Mouse (Mus musculus) limb, embryonic 14.5 days (tissue): ENCODE data around the gene Ank. TPM values are rescaled to one million over a fixed set of nuclear protein-coding genes. Genes with fewer than 3 reads are reported as not detected.

Experiments
- ATAC-seq: fragments of 200-750 bp; cut with Nextera tagmentation; 2 replicates; pipeline ENCODE4 v1.8.0; 2017; ENCODE audit warnings: low read depth, moderate number of reproducible peaks, moderate TSS enrichment; ENCODE audit not compliant: low FRiP score
- DNase-seq: peaks from one replicate; pipeline ENCODE4 v3.0.0-alpha.2; 2015; ENCODE audit warnings: low spot score
- H3K27ac ChIP-seq: fragments of 300-500 bp; sonication (generic); replicated peaks from 2 replicates; pipeline ENCODE4 v1.5.1; 2014; ENCODE audit warnings: low read depth, mild to moderate bottlenecking, low read length, moderate library complexity, mixed read lengths
- H3K27me3 ChIP-seq: fragments of 300-500 bp; sonication (generic); 2 replicates; pipeline ENCODE4 v1.6.1; 2014; ENCODE audit warnings: low read length, mixed read lengths; ENCODE audit not compliant: control insufficient read depth, insufficient read depth
- H3K36me3 ChIP-seq: fragments of 300-500 bp; sonication (generic); 2 replicates; pipeline ENCODE4 v1.6.1; 2014; ENCODE audit warnings: mild to moderate bottlenecking, low read length, moderate library complexity, mixed read lengths; ENCODE audit not compliant: control insufficient read depth, insufficient read depth
- H3K4me1 ChIP-seq: fragments of 300-500 bp; sonication (generic); 2 replicates; pipeline ENCODE4 v1.6.1; 2014; ENCODE audit warnings: antibody characterized with exemption, low read length, mixed read lengths; ENCODE audit not compliant: control insufficient read depth, insufficient read depth
- H3K4me2 ChIP-seq: fragments of 300-500 bp; sonication (generic); replicated peaks from 2 replicates; pipeline ENCODE4 v1.6.1; 2014; ENCODE audit warnings: low read depth, mild to moderate bottlenecking, low read length, moderate library complexity; ENCODE audit not compliant: severe bottlenecking
- H3K4me3 ChIP-seq: fragments of 300-500 bp; sonication (generic); replicated peaks from 2 replicates; pipeline ENCODE4 v1.5.1; 2014; ENCODE audit warnings: low read length
- H3K9ac ChIP-seq: fragments of 300-500 bp; sonication (generic); 2 replicates; pipeline ENCODE4 v1.6.1; 2014; ENCODE audit warnings: mild to moderate bottlenecking, low read depth, low read length, moderate library complexity; ENCODE audit not compliant: severe bottlenecking
- H3K9me3 ChIP-seq: fragments of 300-500 bp; sonication (generic); 2 replicates; pipeline ENCODE4 v1.6.1; 2016; ENCODE audit warnings: low read length; ENCODE audit not compliant: control insufficient read depth
- POLR2A ChIP-seq: fragments of 200-500 bp; IDR thresholded peaks from 2 replicates; pipeline ENCODE4 v1.8.0; 2012; ENCODE audit warnings: inconsistent platforms, mild to moderate bottlenecking, moderate library complexity, borderline replicate concordance; ENCODE audit not compliant: insufficient read depth, insufficient read length; ENCODE audit errors: extremely low read depth
- WGBS: fragments of 180-500 bp; shearing (Covaris S2); extraction: QIAGEN DNeasy Blood & Tissue Kit; methylation state at CpG from one replicate; pipeline ENCODE4 v1.1.7; 2014; 5-methylcytosine and 5-hydroxymethylcytosine counted together
- polyA plus RNA-seq, 2 experiments: library from polyadenylated mRNA; depleted of rRNA in 1 of 2; stranded (reverse) in 1 of 2; unstranded in 1 of 2; fragments of >200 nt; fragmentation: Nextera tagmentation in 1 of 2; extraction: Ambion mirVana in 1 of 2; gene quantifications; 2 replicates each; pipeline versions ENCODE4 v1.2.1 to v1.2.3; 2012 to 2014

Gene Ank
- polyA plus RNA-seq, 2 experiments, result 12.3 to 19.4 TPM

DNA sequence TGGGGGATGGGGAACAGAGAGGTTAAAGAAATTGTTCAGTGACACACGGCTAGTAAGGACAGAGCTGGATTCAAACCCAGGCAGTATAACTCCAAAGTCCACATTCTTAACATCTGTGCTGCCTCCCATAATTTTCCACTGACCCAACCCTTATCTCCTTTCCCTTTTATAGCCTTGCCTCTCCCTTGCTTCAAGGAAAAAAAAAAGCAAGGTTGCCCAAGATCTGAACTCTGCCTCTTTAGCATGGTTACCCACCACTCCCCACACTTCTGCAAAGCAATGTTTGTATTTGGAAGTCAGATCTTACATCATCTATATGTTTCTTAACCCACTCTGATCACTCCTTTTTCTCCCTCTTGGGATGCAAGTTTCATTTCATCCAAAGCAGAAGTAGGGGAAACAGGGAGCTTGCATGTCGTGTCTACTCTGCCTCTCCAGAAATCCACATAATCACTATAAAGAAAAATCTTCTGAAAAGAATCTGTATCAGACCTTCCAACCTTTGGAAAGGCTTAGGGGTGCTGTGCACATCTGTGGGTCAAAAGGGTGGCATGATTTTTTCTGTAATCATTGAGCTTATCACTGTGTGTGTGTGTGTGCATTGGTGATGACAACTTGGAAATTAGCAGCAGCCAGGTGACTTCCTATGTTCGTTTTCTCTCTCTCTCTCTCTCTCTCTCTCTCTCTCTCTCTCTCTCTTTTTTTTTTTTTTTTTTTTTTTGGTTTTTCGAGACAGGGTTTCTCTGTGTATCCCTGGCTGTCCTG, 33.4 kb upstream of the Ank start:
- ATAC-seq (no peak), DNase-seq (no peak)
- Histone ChIP-seq H3K36me3 (no peaks in the 10 kb centered on the region), H3K4me1 (peaks cover 14% of the 10 kb centered on the region), H3K9me3 (no peaks in the 10 kb centered on the region), H3K4me3 (no peak overlapping the region), H3K4me2 (no peak overlapping the region), H3K27ac (no peak overlapping the region), H3K27me3 (no peaks in the 10 kb centered on the region), H3K9ac (no peak overlapping the region)
- 83% methylated on average over 4 of the region's 4 CpGs for WGBS
- TF ChIP-seq POLR2A, result no peak

- H3K4me2 ChIP-seq, result no peak overlapping the region
- TF ChIP-seq POLR2A, result no peak
- no peak for DNase-seq
- H3K4me3 ChIP-seq, result no peak overlapping the region
- no peak overlapping the region for H3K9ac ChIP-seq
- no peaks in the 10 kb centered on the region for H3K36me3 ChIP-seq
- H3K27ac ChIP-seq, result no peak overlapping the region
- no peak for ATAC-seq
- H3K27me3 ChIP-seq, result no peaks in the 10 kb centered on the region
- no peaks in the 10 kb centered on the region for H3K9me3 ChIP-seq
- H3K4me1 ChIP-seq, result no peaks in the 10 kb centered on the region; the same call in 1 of the 2 replicates
- WGBS, result 77% methylated on average over 5 of the region's 5 CpGs
Observed at GRCm38 (mm10) chr15:27435409-27435808, 31.1 kb upstream of the Ank start.

DNA sequence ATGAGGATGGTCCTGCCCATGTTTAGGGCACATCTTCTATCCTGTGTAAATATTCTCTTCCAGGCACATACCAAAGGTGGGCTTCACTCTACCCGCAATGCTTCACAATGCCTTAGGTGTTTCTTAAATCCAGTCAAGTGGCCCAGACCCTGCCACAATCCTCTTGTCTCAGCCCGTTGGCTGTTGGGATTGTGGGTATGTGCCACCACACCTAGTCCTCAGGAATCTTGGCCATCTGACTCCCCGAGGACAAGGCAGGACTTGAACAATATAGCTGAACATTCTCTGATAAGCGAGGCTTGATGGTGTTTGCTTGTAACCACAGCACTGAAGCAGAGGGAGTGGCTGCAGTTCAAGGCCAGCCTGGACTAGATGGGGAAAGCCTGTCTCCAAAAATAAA, 30.3 kb upstream of the Ank start:
- no peak for ATAC-seq
- Histone ChIP-seq H3K27ac (no peak overlapping the region), H3K4me3 (no peak overlapping the region), H3K27me3 (no peaks in the 10 kb centered on the region), H3K36me3 (no peaks in the 10 kb centered on the region), H3K9me3 (no peaks in the 10 kb centered on the region), H3K9ac (no peak overlapping the region), H3K4me2 (no peak overlapping the region), H3K4me1 (no peaks in the 10 kb centered on the region)
- no peak for TF ChIP-seq POLR2A
- DNase-seq, result no peak
- WGBS, result 89% methylated on average over 4 of the region's 4 CpGs

DNA sequence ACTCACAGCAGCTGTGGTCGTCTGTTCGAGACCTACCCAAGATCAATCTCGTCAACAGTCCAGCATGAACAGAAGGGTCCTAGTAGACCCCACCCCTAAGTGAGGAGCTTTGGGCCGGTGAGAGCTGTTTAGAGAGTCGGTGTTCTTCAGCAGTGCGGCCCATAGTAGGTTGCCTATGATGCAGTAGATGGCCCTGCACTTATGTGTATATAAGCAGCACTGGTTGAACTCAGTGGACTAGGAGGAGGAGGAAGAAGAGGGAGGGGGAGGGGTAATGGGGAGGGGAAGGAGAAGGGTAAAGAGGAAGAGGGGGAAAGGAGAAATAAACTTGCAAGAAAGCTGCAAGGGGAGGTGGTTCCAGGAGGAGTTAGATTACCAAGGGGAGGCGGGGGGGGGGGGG, 25.4 kb upstream of the Ank start:
- H3K4me1 ChIP-seq, result no peaks in the 10 kb centered on the region
- no peak overlapping the region for H3K4me2 ChIP-seq
- no peak overlapping the region for H3K27ac ChIP-seq
- no peaks in the 10 kb centered on the region for H3K36me3 ChIP-seq
- no peak for TF ChIP-seq POLR2A
- H3K27me3 ChIP-seq, result no peaks in the 10 kb centered on the region
- H3K9ac ChIP-seq, result no peak overlapping the region
- ATAC-seq (no peak), DNase-seq (no peak)
- no peaks in the 10 kb centered on the region for H3K9me3 ChIP-seq
- H3K4me3 ChIP-seq, result no peak overlapping the region
- WGBS, result 84% methylated on average over 7 of the region's 7 CpGs

DNA sequence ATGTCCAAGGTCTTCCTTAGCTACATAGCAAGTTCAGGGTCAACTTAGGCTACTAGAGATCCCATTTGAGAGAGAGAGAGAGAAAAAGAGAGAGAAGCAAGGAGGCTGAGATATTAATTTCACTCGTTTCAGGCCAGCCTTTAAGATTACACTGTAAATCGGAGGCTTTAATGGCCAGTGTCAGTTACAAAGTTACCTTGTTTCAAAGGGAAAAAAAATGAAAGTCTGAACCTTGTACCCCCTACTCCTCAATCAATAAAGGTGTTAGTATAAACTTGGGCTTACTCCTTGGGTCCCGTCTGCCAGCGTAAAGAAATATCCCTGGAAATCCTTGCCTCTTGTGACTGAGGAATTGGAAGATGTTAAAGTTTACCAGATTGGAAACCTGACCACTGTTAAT, 24.9 kb upstream of the Ank start:
- H3K36me3 ChIP-seq, result no peaks in the 10 kb centered on the region
- H3K9ac ChIP-seq, result no peak overlapping the region
- no peak overlapping the region for H3K4me2 ChIP-seq
- no peak overlapping the region for H3K27ac ChIP-seq
- 52% methylated on average over 4 of the region's 4 CpGs for WGBS
- no peaks in the 10 kb centered on the region for H3K9me3 ChIP-seq
- H3K4me3 ChIP-seq, result no peak overlapping the region
- no peak for TF ChIP-seq POLR2A
- ATAC-seq (no peak), DNase-seq (no peak)
- no peaks in the 10 kb centered on the region for H3K4me1 ChIP-seq
- no peaks in the 10 kb centered on the region for H3K27me3 ChIP-seq

DNA sequence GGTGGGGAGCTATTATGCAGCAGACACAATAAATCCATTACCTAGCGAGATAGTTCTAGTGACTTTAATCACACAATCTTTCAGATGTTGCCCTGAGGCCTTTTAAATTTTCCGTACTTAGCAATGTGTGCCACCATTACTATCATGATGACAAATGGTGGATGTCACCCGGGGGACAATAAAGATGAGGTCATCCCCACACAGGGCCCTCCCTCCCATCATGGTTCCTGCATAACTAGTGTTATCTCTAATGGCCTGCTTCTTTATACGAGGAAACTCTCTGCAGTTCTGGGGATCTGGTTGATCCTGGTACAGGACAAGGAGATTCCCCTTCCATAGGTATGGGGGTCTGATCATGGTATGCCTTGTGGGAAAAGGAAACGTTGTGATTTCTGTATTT, 24.5 kb upstream of the Ank start:
- Histone ChIP-seq H3K4me3 (no peak overlapping the region), H3K4me2 (no peak overlapping the region), H3K4me1 (no peaks in the 10 kb centered on the region), H3K9me3 (no peaks in the 10 kb centered on the region), H3K36me3 (no peaks in the 10 kb centered on the region), H3K27ac (no peak overlapping the region), H3K9ac (no peak overlapping the region), H3K27me3 (no peaks in the 10 kb centered on the region)
- ATAC-seq, result no peak
- no peak for TF ChIP-seq POLR2A
- DNase-seq, result no peak
- 48% methylated on average over 5 of the region's 5 CpGs for WGBS
